Mouse (Mus musculus) forebrain, postnatal 0 days (tissue): ENCODE results near the gene Kansl1l. TPM values are rescaled to one million over a fixed set of nuclear protein-coding genes. Genes with fewer than 3 reads are reported as not detected.
"Not testable (repeated sequence)": the region's sequence is repeated elsewhere in the genome, so short reads cannot be mapped to it uniquely, and the experiment has no call there.

ENCODE experiments used
- ATAC-seq: fragments of 200-750 bp; cut with Nextera tagmentation; 2 replicates; pipeline ENCODE4 v1.8.0; 2017; ENCODE audit warnings: mild to moderate bottlenecking, moderate library complexity
- DNase-seq: peaks from one replicate; pipeline ENCODE4 v3.0.0-alpha.2; 2015
- H3K27ac ChIP-seq: fragments of 300-500 bp; sonication (generic); 2 replicates; pipeline ENCODE4 v1.5.1; 2014; ENCODE audit warnings: low read depth, mild to moderate bottlenecking, antibody characterized with exemption, low read length, moderate library complexity, mixed read lengths
- H3K27me3 ChIP-seq: fragments of 300-500 bp; sonication (generic); 2 replicates; pipeline ENCODE4 v1.6.1; 2014; ENCODE audit warnings: mild to moderate bottlenecking, low read length, mixed read lengths; ENCODE audit not compliant: insufficient read depth
- H3K36me3 ChIP-seq: fragments of 300-500 bp; sonication (generic); 2 replicates; pipeline ENCODE4 v1.6.1; 2014; ENCODE audit warnings: mild to moderate bottlenecking, moderate library complexity; ENCODE audit not compliant: insufficient read depth
- H3K4me1 ChIP-seq: fragments of 300-500 bp; sonication (generic); 2 replicates; pipeline ENCODE4 v1.6.1; 2014; ENCODE audit warnings: antibody characterized with exemption; ENCODE audit not compliant: insufficient read depth
- H3K4me2 ChIP-seq: fragments of 300-500 bp; sonication (generic); 2 replicates; pipeline ENCODE4 v1.6.1; 2014; ENCODE audit warnings: low read depth, mild to moderate bottlenecking, moderate library complexity
- H3K4me3 ChIP-seq: fragments of 300-500 bp; sonication (generic); 2 replicates; pipeline ENCODE4 v1.5.1; 2014; ENCODE audit warnings: low read depth, low read length, mixed read lengths
- H3K9ac ChIP-seq: fragments of 300-500 bp; sonication (generic); 2 replicates; pipeline ENCODE4 v1.6.1; 2014; ENCODE audit warnings: mild to moderate bottlenecking
- H3K9me3 ChIP-seq: fragments of 300-500 bp; sonication (generic); 2 replicates; pipeline ENCODE4 v1.6.1; 2016; ENCODE audit warnings: low read length
- CTCF ChIP-seq: sonication (generic); IDR thresholded peaks from 2 replicates; pipeline ENCODE4 v1.5.1; 2016; ENCODE audit warnings: antibody characterized with exemption, control low read depth, low read depth
- WGBS: fragments of 180-500 bp; shearing (Covaris S2); extraction: QIAGEN DNeasy Blood & Tissue Kit; methylation state at CpG from one replicate; pipeline ENCODE4 v1.1.7; 2014; 5-methylcytosine and 5-hydroxymethylcytosine counted together
- polyA plus RNA-seq: library from polyadenylated mRNA; unstranded; fragments of >200 nt; fragmentation: Nextera tagmentation; extraction: Ambion mirVana; gene quantifications from 2 replicates; pipeline ENCODE4 v1.2.1, GENCODE M21; 2015
- total RNA-seq: library from RNA; depleted of rRNA; stranded (reverse); fragments of >200 nt; gene quantifications from 2 replicates; pipeline ENCODE4 v1.2.3, GENCODE M21; 2014

Gene Kansl1l
- total and polyA plus RNA-seq, 2 experiments from 2014 or later, result 7.4 to 35.2 TPM

DNA sequence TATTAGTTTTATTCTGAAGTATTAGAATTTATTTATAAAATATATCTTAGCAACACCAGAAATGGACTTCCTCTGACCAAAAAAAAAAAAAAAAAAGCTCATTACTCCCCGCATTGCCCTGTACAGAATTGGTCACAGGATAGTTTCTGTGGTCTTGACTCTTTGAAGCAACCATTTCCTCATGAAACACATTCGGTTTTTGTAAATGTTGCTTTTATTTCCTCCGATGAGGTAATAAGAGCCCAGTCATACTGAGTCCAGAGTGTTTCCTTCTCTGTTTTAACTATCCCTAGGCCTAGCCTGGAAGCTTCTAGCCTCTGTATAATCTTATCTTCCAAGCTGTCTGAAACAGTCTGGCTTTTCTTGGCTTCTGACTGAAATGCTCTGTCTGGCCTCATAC is 104.5 kb downstream of the Kansl1l start:
- Histone ChIP-seq H3K27me3 (no peaks in the 10 kb centered on the region), H3K4me3 (no peak overlapping the region), H3K27ac (no peak overlapping the region), H3K9ac (no peak overlapping the region), H3K4me1 (no peaks in the 10 kb centered on the region), H3K36me3 (peaks cover 24% of the 10 kb centered on the region), H3K4me2 (no peak overlapping the region), H3K9me3 (no peaks in the 10 kb centered on the region)
- ATAC-seq, result no peak
- no peak for DNase-seq
- TF ChIP-seq CTCF, result no peak
- WGBS, result 94% methylated on average over 3 of the region's 3 CpGs

DNA sequence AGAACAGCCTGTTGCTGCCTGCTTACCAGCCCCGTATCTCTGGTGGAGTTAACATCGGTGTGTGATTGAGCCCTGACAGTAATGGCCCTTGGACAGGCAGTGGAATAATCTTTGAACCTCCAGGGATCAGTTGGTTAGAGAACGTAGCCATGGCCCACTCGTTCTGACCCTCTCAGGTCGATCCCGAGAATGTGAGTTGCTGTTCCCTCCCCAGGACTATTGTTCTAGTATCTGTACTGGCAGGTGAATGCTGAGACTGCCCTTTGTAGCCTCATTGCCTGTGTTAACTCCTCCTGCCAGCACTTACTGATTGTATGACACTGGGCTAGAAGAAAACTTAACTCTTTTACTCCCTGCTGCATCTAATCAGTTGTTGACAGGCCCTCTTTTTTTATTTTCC is 112.8 kb downstream of the Kansl1l start:
- WGBS, result 54% methylated on average over 6 of the region's 6 CpGs
- DNase-seq (no peak), ATAC-seq (no peak)
- Histone ChIP-seq H3K4me2 (no peak overlapping the region), H3K9me3 (no peaks in the 10 kb centered on the region), H3K27ac (no peak overlapping the region), H3K4me3 (no peak overlapping the region), H3K4me1 (no peaks in the 10 kb centered on the region), H3K36me3 (no peaks in the 10 kb centered on the region), H3K9ac (no peak overlapping the region), H3K27me3 (no peaks in the 10 kb centered on the region)
- no peak for TF ChIP-seq CTCF

DNA sequence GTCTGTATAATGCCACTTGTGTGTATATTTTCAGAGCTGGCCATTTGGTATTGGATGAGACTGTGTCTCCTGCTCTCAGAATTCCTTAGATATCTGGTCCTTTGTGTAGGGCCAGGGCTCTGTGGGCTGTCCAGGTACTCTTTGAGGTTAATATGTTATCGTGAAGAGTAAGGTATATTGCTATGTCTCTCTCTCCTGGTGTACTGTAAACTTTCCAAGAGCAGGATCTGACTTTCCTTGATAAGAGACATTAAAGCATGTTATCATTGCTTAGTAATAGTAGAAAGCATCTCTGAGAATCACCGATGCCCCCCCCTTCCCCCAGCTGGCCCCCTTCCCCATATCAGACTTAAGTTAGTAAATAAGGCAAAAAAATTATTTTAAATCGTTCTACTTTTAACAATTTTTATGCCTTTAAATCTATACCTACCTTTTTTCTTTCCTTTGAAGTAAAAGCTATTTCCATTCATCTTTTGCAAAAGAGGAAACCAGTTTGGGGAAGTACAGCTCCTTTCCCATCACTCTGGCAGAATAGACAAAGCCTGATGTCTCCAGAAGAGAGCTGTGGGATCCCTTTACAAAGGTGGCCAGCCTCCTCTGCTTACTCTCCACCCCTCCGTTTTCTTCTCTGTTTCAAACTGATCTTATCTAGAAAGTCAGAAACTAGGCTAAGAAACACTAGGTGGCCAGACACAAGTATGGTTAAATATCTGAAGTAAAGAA is 114.6 kb downstream of the Kansl1l start:
- no peak overlapping the region for H3K4me3 ChIP-seq
- no peaks in the 10 kb centered on the region for H3K27me3 ChIP-seq
- H3K36me3 ChIP-seq, result no peaks in the 10 kb centered on the region
- ATAC-seq, result no peak
- H3K9me3 ChIP-seq, result no peaks in the 10 kb centered on the region
- no peak for DNase-seq
- WGBS, result 89% methylated on average over 4 of the region's 4 CpGs
- no peak for TF ChIP-seq CTCF
- no peak overlapping the region for H3K9ac ChIP-seq
- H3K27ac ChIP-seq, result no peak overlapping the region
- no peak overlapping the region for H3K4me2 ChIP-seq
- H3K4me1 ChIP-seq, result no peaks in the 10 kb centered on the region

DNA sequence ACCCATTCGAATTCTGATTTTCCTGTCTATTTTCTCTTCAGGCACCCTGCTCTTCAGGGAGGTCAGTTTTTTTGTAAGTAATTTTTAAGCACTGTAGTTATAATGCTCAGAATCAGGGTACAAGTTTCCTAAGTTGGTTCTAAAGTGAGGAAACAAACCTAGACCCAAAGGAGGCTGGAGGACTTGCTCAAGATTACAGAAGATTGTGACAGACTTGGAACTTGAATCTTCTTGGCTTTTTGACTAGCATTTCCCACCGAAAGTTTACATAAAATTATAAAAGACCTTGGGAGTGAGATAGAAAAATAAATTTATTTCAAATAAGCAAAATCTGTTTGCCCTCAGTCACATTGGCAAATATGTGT is 115.8 kb downstream of the Kansl1l start:
- Histone ChIP-seq H3K4me1 (no peaks in the 10 kb centered on the region), H3K4me3 (peak overlapping the region; percentile 75), H3K27me3 (no peaks in the 10 kb centered on the region), H3K27ac (no peak overlapping the region), H3K4me2 (peak overlapping the region; percentile 58), H3K36me3 (no peaks in the 10 kb centered on the region), H3K9ac (0 out of 2 replicates have a peak overlapping the region, but pooled peaks have one; percentile 81), H3K9me3 (no peaks in the 10 kb centered on the region)
- no peak for TF ChIP-seq CTCF
- DNase-seq (no peak), ATAC-seq (no peak)
- WGBS, result 36% methylated on average over 2 of the region's 2 CpGs

DNA sequence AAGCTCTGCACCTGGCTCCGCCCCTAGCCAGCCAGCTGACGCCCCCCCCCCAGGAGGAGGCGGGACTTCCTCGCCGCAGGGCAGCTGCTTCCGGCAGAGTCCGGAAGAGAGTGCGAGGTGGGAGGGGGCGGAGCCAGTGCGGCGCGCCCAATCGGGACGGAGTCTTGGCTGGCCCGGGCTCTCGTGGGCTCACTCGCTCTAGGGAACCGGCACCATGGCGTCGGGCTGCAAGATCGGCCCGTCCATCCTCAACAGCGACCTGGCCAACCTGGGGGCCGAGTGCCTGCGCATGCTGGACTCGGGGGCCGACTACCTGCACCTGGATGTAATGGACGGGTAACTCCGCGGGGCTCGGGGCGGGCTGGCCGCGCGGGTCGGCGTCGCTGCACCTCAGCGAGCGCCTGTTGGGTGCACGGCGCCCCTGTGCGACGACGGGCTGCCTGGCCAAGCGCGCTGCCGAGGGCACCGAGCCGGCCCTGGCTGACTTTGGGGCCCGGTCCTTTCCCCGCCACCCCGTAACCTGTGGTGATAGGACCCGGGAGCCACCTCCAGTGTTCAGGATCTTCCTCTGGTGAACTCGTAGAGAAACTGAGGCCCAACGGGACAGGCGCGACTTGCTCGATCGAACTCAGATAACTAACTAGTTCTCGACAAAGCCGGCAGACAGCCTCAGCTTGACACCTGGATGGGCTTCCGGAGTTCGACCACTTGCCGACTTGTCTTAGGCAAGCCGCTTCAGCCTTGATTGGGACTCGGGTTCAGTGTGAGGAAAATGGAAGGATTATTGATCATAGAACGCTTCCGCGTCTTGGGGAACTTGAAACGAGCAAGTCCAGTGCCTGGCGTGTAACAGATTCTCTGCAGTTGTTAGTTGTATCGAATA is 116.4 kb downstream of the Kansl1l start, which contains the start of gene Rpe:
Gene Rpe (plus strand): TSS at position 139 of the 883 bp plus-strand sequence.
- Histone ChIP-seq H3K27ac (peak within 1 kb of the TSS; percentile 78), H3K9ac (peak within 1 kb of the TSS; percentile 81), H3K27me3 (no peaks in the 10 kb centered on the region), H3K9me3 (no peaks in the 10 kb centered on the region), H3K4me1 (no peaks in the 10 kb centered on the region), H3K4me2 (peak within 1 kb of the TSS; percentile 58), H3K36me3 (no peaks in the 10 kb centered on the region), H3K4me3 (peak within 1 kb of the TSS; percentile 75)
- ATAC-seq, result peak; percentile 100
- DNase-seq, result peak; percentile 96
- no peak; the same call in 1 of the 2 replicates for TF ChIP-seq CTCF
- WGBS, result under 1% methylated on average over 73 of the region's 73 CpGs

DNA sequence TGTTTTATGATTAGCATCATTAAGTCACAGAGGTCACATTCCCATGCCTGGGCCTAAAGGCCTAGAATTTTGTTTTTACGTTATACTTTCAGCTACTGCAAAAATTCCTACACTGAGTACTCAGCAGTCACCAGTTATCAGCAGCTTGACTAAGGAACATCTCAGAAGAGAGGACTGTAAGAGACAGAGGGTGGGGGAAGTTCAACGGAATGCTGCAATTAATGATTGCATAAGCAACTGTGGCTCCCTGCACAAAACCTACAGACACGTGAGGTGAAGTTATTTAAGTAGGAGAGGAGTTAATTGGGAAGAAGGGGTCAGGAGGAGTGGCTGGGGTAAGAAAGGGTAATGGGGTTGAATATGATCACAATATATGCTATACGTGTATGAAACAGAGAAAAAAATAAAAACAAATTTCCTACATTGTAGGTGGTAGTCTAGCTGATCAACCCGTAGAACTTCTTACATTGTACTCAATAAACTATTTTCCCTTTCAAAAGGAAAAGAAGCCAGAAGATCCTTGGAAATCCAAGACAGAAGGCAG is 117.1 kb downstream of the Kansl1l start:
- ATAC-seq (peak; percentile 4; the same call in 1 of the 2 replicates), DNase-seq (no peak)
- no peaks in the 10 kb centered on the region for H3K9me3 ChIP-seq
- H3K36me3 ChIP-seq, result no peaks in the 10 kb centered on the region
- H3K4me3 ChIP-seq, result peak overlapping the region; percentile 75
- 44% methylated on average over 5 of the region's 5 CpGs for WGBS
- H3K4me1 ChIP-seq, result no peaks in the 10 kb centered on the region
- no peaks in the 10 kb centered on the region for H3K27me3 ChIP-seq
- no peak overlapping the region for H3K27ac ChIP-seq
- TF ChIP-seq CTCF, result no peak
- peak overlapping the region; percentile 58 for H3K4me2 ChIP-seq
- peak overlapping the region; percentile 81; the same call in 1 of the 2 replicates for H3K9ac ChIP-seq

DNA sequence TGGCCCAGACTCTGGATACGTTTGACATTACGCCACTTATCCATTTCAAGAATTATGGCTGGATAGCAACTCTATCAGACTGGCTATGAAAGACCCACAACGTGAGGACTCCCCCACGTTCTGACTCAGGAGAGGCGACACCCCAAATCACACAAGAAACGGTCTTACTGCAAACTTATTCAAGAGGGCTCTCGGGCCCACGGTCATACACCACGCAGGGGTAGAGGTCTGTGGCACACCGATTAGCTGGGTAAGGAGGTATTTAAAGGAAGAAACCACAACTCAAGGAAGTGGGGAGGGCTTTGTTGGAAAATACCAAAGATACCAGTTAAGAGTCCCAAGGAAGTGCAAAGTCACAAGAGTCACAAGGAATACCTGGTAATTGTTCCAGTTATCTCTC is 117.7 kb downstream of the Kansl1l start:
- not testable (repeated sequence) for H3K4me3 ChIP-seq, H3K4me2 ChIP-seq, H3K36me3 ChIP-seq, H3K27me3 ChIP-seq, ATAC-seq, H3K9ac ChIP-seq, DNase-seq, H3K4me1 ChIP-seq, H3K27ac ChIP-seq, H3K9me3 ChIP-seq
- WGBS, result 85% methylated on average over 10 of the region's 10 CpGs
